Mouse (Mus musculus): ENCODE measurements at regions not wholly inside any gene's neighbourhood (a gene's known extent, or its start where the extent isn't known, plus 50 kb on each side); places are given as distances from the start of the nearest gene placed in this dataset.

DNA sequence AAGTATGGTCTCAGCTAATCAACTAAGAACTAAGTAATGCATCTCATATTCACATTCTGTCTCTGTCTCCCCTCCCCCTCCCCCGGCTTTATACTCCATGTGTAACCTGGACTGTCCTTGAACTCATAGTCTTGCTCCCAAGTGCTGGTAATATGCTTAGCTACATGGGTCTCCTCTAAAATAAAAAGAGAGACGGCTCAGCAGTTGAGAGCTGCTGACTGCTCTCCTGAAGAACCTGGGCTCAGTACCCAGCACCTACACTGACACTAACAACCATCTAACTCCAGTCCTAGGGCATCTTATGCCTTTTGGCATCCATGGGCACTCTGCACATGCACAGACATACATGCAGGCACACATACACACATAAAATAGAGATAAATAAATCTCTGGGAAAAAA, 202.4 kb upstream of the Klf3 start:
- TF ChIP-seq CTCF (IDR thresholded peaks at IDR 0.05 in 2 of 3, conservative IDR thresholded peaks at IDR 0.05 in 1 of 3; ENCODE audit: control insufficient read depth in 1 of 3, insufficient read depth in 1 of 3, low read depth in 2 of 3, low read length in 3 of 3, poor library complexity in 1 of 3, severe bottlenecking in 1 of 3) (no peak), POLR2A (IDR thresholded peaks at IDR 0.05; ENCODE audit: control insufficient read depth in 1 of 2, insufficient read depth in 1 of 2, low read depth in 1 of 2, low read length in 2 of 2, poor library complexity in 1 of 2) (no peak), HCFC1 (IDR thresholded peaks at IDR 0.05; ENCODE audit: low read depth, low read length) (no peak), POLR2AphosphoS5 (IDR thresholded peaks at IDR 0.05; ENCODE audit: borderline replicate concordance, low read depth, low read length) (no peak), ZC3H11A (IDR thresholded peaks at IDR 0.05; ENCODE audit: low read depth, low read length) (no peak), NELFE (IDR thresholded peaks at IDR 0.05; ENCODE audit: low read depth, low read length) (no peak), BHLHE40 (IDR thresholded peaks at IDR 0.05; ENCODE audit: borderline replicate concordance, low read depth, low read length) (no peak)

Measured in MEL (cell line).